Mouse (Mus musculus) ES-Bruce4 (cell line): ENCODE data around the gene Disp1. TPM values are rescaled to one million over a fixed set of nuclear protein-coding genes. Genes with fewer than 3 reads are reported as not detected.
A peak's percentile ranks its signal among the peaks of the same experiment; 100 is the strongest.

ENCODE experiments used
- H3K27ac ChIP-seq: 2 replicates; pipeline ENCODE4 v1.5.1; 2012; ENCODE audit warnings: low read length, inconsistent platforms; ENCODE audit not compliant: insufficient read depth
- H3K27me3 ChIP-seq: 2 replicates; pipeline ENCODE4 v1.6.1; 2012; ENCODE audit warnings: mild to moderate bottlenecking, low read length, inconsistent platforms; ENCODE audit not compliant: control insufficient read depth, poor library complexity, insufficient read depth, severe bottlenecking
- H3K36me3 ChIP-seq: 2 replicates; pipeline ENCODE4 v1.6.1; 2012; ENCODE audit warnings: inconsistent platforms, mild to moderate bottlenecking, low read length, moderate library complexity; ENCODE audit not compliant: control insufficient read depth, poor library complexity, insufficient read depth, severe bottlenecking
- H3K4me1 ChIP-seq: one replicate; pipeline ENCODE4 v1.8.1; 2011; ENCODE audit warnings: low read length; ENCODE audit not compliant: control insufficient read depth, insufficient read depth
- H3K4me3 ChIP-seq: 2 replicates; pipeline ENCODE4 v1.5.1; 2011; ENCODE audit warnings: low read depth, mild to moderate bottlenecking, low read length
- H3K9ac ChIP-seq: 2 replicates; pipeline ENCODE4 v1.6.1; 2012; ENCODE audit warnings: low read depth, mild to moderate bottlenecking, inconsistent platforms; ENCODE audit not compliant: poor library complexity, severe bottlenecking
- H3K9me3 ChIP-seq: replicated peaks from 2 replicates; pipeline ENCODE4 v1.6.1; 2012; ENCODE audit warnings: mild to moderate bottlenecking, low read length, inconsistent platforms; ENCODE audit not compliant: control insufficient read depth, poor library complexity, insufficient read depth, severe bottlenecking
- CTCF ChIP-seq: IDR thresholded peaks from one replicate; pipeline ENCODE4 v1.8.1; 2011; ENCODE audit warnings: low read depth, low read length
- EP300 ChIP-seq: IDR thresholded peaks from 2 replicates; pipeline ENCODE4 v1.6.1; 2011; ENCODE audit warnings: low read depth, low read length; ENCODE audit not compliant: insufficient read depth
- POLR2A ChIP-seq: IDR thresholded peaks from one replicate; pipeline ENCODE4 v1.8.1; 2011; ENCODE audit warnings: low read length; ENCODE audit not compliant: insufficient read depth
- polyA plus RNA-seq: library from polyadenylated mRNA; stranded (reverse); fragments of >200 nt; gene quantifications from 2 replicates; pipeline ENCODE4 v1.2.4, GENCODE M21; 2011; ENCODE audit warnings: low read depth; ENCODE audit not compliant: missing spikeins, insufficient read depth, insufficient read length

Disp1 gene
- polyA plus RNA-seq = 8.7 and 9.5 TPM in 2 replicates

GRCm38 (mm10) chr1:183220796-183221718 lies at the start of gene Disp1:
Gene Disp1, minus strand, starts transcription at chr1:183221522.
- no peak for TF ChIP-seq POLR2A
- TF ChIP-seq CTCF = no peak
- no peak for TF ChIP-seq EP300
- Histone ChIP-seq H3K27ac (no peak within 1 kb of the TSS), H3K9ac (peak within 1 kb of the TSS; percentile 88), H3K9me3 (no peaks in the 10 kb centered on the region), H3K27me3 (no peaks in the 10 kb centered on the region; the same call in 1 of the 2 replicates), H3K36me3 (no peaks in the 10 kb centered on the region), H3K4me3 (peak within 1 kb of the TSS; percentile 85), H3K4me1 (no peaks in the 10 kb centered on the region)

GRCm38 (mm10) chr1:183267666-183268065 lies 46.3 kb upstream of the Disp1 start:
- H3K4me3 ChIP-seq = no peak overlapping the region
- H3K36me3 ChIP-seq = no peaks in the 10 kb centered on the region
- TF ChIP-seq POLR2A (no peak), CTCF (no peak), EP300 (no peak)
- no peaks in the 10 kb centered on the region for H3K27me3 ChIP-seq
- H3K9ac ChIP-seq = no peak overlapping the region
- no peaks in the 10 kb centered on the region for H3K4me1 ChIP-seq
- no peak overlapping the region for H3K27ac ChIP-seq
- H3K9me3 ChIP-seq = no peaks in the 10 kb centered on the region

GRCm38 (mm10) chr1:183265921-183266467 lies 44.7 kb upstream of the Disp1 start:
- Histone ChIP-seq H3K4me1 (no peaks in the 10 kb centered on the region), H3K9me3 (no peaks in the 10 kb centered on the region), H3K4me3 (no peak overlapping the region), H3K27ac (no peak overlapping the region), H3K36me3 (no peaks in the 10 kb centered on the region), H3K9ac (no peak overlapping the region), H3K27me3 (no peaks in the 10 kb centered on the region)
- no peak for TF ChIP-seq CTCF

DNA sequence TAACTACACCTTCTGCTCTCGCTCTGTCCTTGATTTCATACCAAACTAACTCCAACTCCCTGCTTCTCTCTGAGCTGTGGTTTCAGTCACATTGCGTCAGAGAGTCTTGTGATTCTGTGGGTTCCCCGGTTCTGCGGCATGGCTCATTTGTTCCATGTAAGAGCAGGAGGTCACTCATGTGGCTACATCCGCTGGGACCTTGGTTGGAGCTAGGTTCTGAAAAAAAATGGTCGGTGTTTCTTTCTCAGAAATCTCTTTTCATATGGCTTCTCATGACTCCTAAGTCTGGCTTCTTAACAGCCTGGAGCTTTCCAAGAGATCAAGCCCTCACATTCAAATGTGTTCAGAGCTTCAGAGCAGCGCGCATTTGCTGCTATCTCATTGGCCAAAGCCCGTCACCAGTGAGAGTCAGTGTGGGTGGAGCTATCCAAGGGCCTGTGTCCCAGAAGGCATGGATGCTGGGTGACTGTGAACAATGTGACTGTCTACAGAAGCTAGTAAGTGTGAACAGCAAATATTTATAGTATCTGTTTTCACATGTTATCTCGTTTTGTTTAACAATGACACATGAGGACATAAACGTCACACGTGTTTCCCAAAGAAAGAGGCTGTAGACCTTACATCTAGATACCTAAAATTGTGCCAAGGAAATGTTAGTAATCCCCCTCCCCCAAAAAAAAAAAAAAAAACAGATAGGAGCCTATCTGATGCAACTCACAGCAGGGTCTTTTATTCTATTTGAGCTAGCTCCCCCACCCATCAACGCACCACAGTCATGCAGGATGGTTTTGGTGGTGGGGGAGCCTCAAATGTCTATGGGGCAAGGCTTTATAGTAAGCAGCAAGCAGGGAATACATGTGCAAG lies 43.1 kb upstream of the Disp1 start:
- Histone ChIP-seq H3K36me3 (no peaks in the 10 kb centered on the region), H3K4me1 (no peaks in the 10 kb centered on the region), H3K9ac (no peak overlapping the region), H3K27ac (no peak overlapping the region), H3K27me3 (no peaks in the 10 kb centered on the region), H3K9me3 (no peaks in the 10 kb centered on the region), H3K4me3 (no peak overlapping the region)
- TF ChIP-seq CTCF (no peak), POLR2A (no peak), EP300 (no peak)

DNA sequence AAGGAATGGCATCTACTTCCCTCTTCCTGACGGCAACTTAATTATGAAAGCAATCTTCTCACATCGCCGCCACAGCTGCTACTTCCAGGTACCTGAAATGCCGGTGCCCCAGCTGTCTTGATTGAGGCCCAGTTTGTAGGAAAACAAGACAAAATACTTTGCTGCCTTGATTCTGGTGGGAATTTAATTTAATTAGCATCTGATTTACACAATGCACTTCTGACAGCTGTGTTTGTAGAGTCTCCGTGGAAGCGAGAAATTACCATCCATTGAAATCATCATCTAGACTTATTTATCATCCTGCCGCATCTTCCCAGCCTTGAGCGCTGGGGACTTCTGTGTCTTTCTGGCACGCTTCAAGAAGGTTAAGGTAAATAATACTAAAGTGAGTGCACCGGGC lies 31.3 kb upstream of the Disp1 start:
- no peaks in the 10 kb centered on the region for H3K4me1 ChIP-seq
- H3K36me3 ChIP-seq = no peaks in the 10 kb centered on the region
- H3K27me3 ChIP-seq = no peaks in the 10 kb centered on the region
- no peak overlapping the region for H3K27ac ChIP-seq
- no peaks in the 10 kb centered on the region for H3K9me3 ChIP-seq
- H3K9ac ChIP-seq = no peak overlapping the region
- TF ChIP-seq EP300 = no peak
- no peak for TF ChIP-seq POLR2A
- TF ChIP-seq CTCF = no peak
- no peak overlapping the region for H3K4me3 ChIP-seq
